In the genomic region with DNA sequence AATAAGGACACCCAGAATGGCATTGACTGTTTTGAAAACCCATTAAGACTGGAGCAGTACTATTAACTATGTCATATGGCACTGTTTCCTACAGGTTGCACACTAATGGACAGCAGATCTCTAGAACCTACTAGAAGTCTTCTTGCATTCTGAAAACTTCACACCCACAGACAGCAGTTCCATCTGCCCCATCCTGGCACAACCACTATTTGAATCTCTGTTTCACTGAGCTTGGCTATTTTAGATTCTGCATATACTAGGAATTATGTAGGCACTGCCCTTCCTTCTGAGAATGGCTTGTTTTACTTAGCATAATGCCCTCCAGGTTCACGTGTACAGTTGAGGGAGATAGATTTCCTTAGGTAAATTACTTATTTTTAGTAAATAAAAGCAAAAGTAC, we compare ENCODE assay signal across 18 mouse cellular contexts.
DNase-seq lines count a peak whose midpoint lies in the region; ATAC-seq lines count a peak whose summit lies in the region.
"Had no signal": no experiment of that assay in that cellular context is flagged by ENCODE, and none has a peak within 500 bp of the region (broad histone marks: within the 10 kb centered on the region; RNA-seq: fewer than 3 reads in every experiment).

No protein-coding gene starts in this region.

- peak; percentile 96 for ATAC-seq in frontal cortex, adult (ENCODE audit: low TSS enrichment)
- ATAC-seq: CD4-positive, CD25-positive, alpha-beta regulatory T cell, adult 4 months; forebrain, embryonic 14.5 days; hindbrain, postnatal 0 days had no signal

- DNase-seq in frontal cortex, postnatal 14 days (ENCODE audit: low spot score in 2 of 2): no peak
- peak; percentile 5 for DNase-seq in layer of hippocampus, adult 9-11 months
- no peak for DNase-seq in layer of hippocampus, postnatal 36 days
- DNase-seq in right cerebral cortex, adult 2 months (ENCODE audit: low spot score in 2 of 2): peak; percentile 24 to 25
- no peak for DNase-seq in right cerebral cortex, postnatal 4 days
- DNase-seq in telencephalon, adult 2 months (ENCODE audit: low read depth, low spot score): peak; percentile 60
- no peak for DNase-seq in ovary, postnatal 10 days (ENCODE audit: low spot score)
- DNase-seq: adrenal gland, adult 8-10 months; B cell, adult 2 months; cerebellum, adult 2 months; cerebellum, postnatal 10 days; gastrocnemius, postnatal 10 days; heart, adult 18-20 months; heart, postnatal 14 days had no signal

Comparison
In these comparisons a context has a peak if more than half of its experiments do, and no peak if none do; other contexts are left out.
1. DNase-seq: peak in layer of hippocampus, adult 9-11 months (single experiment), right cerebral cortex, adult 2 months (2 of 2) and telencephalon, adult 2 months (single experiment); none in frontal cortex, postnatal 14 days (0 of 2), layer of hippocampus, postnatal 36 days (0 of 2), right cerebral cortex, postnatal 4 days (single experiment) and ovary, postnatal 10 days (single experiment).